Mouse (Mus musculus): ENCODE data around the gene Tmem266.
A peak's percentile ranks its signal among the peaks of the same experiment; 100 is the strongest.

Tmem266 gene

GRCm38 (mm10) chr9:55402276-55402675 is 75.6 kb downstream of the Tmem266 start:
- no peak for DNase-seq (ENCODE audit: low spot score in 2 of 2)

- DNase-seq (ENCODE audit: low spot score in 2 of 2): no peak
These were observed 77.5 kb downstream of the Tmem266 start for GRCm38 (mm10) chr9:55404256-55404655.

DNA sequence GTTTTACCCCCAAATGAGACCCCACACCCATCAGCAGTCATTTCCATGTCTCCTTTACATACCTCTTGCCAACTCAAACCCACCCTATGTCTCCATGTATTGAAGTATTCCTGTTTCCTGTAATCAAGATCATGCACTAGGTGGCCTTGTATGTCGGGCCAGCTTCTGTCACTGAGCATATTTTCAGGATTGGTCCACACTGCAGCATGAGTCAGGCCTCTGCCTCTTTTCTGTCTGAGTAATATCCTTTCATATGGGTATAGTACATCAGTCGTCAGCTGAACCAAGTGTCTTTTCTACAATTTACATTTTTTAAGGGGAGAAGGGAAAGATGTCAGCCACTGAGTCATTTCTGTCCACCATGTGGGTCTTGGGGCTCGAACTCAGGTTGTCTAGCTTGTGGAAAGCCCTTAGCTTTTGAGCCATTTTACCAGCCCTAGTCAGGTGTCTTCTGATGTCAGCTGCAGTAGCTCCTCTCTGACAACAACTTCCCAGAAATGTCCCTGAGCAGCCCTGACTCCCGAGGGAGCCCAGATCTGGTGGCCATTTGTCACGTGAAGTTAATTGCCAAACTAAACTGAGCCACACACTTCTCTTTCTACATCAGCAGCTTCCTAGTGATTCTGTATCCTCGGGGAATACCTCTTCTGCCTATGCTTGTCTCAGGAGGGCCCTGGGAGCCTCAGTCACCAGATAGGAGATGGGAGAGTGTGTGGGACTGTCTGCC is 78.4 kb downstream of the Tmem266 start:
- no peak for DNase-seq (ENCODE audit: low spot score in 2 of 2)

GRCm38 (mm10) chr9:55406773-55407172 is 80.1 kb downstream of the Tmem266 start:
- no peak for DNase-seq (ENCODE audit: low spot score in 2 of 2)

GRCm38 (mm10) chr9:55408851-55409250 is 82.1 kb downstream of the Tmem266 start:
- no peak for DNase-seq (ENCODE audit: low spot score in 2 of 2)

DNA sequence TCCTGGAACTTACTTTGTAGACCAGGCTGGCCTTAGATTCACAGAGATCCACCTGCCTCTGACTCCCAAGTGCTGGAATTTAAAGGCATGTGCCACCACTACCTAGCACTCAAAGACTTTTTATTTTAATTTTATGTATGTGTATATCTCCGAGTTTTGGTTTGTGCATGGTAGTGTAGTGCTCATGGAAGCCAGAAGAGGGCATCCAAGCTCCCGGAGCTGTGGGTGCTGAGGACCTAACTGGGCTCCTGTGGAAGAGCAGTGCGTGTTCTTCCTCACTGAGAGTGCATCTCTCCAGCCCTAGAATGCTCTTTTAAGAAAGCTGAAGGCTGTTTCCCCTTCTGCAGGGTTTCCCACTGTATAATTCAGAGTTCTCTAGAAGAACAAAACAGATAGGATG is 83.1 kb downstream of the Tmem266 start:
- no peak for DNase-seq (ENCODE audit: low spot score in 2 of 2)

GRCm38 (mm10) chr9:55410430-55410829 is 83.7 kb downstream of the Tmem266 start:
- no peak for DNase-seq (ENCODE audit: low spot score in 2 of 2)

DNA sequence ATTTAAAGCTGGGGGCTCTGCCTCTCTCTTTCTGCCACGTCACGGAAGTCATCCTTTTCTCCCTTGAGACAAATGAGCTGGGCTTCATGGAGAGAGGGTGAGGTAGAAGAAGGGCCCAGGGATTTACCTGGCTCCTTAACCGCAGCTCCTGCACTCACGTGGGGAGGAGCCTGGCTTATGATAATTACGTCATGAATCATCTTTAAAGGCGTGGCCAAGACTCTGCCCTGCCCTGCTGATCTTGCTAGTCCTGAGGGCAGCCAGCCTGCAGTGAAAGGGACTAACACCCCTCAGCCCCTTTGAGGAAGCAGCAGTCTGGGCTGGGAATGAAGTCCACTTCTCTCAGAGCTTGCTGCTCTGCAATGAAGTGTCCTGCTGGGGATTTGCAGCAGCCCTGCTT is 84.4 kb downstream of the Tmem266 start:
- DNase-seq (ENCODE audit: low spot score in 2 of 2): no peak

DNA sequence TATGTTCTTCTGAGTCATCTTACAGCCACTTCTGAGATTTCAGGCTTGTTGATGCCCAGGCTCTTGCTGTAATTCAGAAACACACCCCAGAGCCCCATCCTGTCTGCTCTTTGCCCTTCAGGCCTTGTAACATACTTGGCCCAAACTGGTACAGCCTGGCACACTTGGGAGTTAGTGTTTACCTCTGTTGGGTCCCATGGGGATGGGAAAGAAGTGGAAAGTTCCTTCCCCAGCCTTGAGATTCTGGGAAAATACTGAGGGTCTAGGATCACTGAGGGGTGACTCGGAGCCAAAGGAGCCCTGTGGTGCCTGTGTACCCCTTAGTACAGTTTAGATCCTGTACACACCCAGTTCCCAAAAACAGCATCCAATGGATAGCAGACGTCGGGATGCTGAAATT is 95.1 kb downstream of the Tmem266 start:
- no peak for DNase-seq (ENCODE audit: low spot score in 2 of 2)

DNA sequence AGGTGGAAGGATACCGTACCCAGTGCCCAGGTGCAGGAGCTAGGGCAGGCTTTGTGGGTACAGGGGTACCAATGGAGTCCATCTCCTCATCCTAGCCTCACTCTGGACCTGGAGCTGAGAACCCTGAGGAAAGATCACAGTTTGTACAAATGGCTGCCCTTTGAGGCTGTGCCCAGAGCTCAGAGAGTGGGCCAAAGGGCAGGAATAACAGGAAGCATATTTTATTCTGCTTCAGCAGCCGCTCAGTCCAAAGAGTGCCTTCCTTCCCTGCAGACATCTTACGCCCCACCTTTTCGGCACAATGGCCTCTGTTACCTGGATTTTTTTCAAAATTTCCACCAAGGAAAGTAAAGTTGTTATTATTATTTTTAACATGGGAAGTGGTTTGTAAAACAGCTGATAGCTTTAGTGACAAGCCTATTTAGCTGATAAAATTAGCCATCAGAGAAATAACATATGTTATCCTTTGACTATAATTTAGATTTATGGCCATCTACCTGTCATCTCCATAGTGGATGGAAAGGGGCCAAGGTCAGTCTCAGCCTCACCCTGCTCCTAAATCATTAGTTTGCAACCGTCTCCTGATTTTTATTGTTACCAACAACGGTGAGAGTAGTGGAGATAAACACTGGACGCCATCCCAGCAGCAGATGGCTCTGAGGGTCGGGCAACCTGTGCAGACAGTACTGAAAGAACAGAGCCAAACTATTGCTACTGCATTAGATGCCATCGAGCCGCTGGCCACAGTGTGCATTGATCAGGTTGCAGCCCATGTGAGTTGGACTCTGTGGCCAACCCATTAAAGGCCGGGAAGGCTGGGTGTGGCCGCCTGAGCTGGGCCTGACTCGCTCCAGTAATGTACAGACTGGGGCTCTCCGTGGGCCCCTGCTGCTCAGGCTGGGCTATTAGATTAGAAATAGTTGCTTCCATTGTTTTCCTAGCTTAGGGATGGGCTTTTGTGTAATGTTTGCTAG is 97.0 kb downstream of the Tmem266 start:
- DNase-seq (ENCODE audit: low spot score in 2 of 2): no peak

DNA sequence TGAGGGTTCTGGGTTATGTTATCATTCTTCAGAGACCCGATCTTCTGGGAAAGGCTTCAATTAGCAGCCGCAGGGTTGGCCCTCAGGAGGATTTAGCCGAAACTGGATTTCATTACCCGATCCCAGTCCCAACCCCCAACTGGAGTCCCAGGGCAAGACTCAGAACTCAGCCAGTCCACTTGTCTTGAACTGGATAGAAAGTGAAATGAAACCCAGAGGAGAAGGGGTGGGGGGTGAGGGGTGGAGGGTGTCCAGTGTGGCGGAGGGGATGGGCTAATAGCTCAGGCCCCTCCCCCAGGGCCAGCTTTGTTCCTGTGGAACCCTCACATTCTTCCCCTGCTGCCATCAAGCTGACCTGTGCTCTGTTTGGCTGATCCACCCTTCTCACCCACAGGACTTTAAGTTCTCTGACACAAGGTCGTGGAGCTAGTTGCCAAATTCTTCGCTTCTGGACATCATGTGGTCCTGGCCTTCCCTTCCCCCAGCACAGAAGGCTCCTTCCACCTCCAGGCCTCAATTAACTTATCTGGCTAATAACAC is 98.6 kb downstream of the Tmem266 start:
- no peak for DNase-seq (ENCODE audit: low spot score in 2 of 2)

GRCm38 (mm10) chr9:55429242-55429975 is 102.7 kb downstream of the Tmem266 start:
- peak; percentile 59 to 67 for DNase-seq (ENCODE audit: low spot score in 2 of 2)

DNA sequence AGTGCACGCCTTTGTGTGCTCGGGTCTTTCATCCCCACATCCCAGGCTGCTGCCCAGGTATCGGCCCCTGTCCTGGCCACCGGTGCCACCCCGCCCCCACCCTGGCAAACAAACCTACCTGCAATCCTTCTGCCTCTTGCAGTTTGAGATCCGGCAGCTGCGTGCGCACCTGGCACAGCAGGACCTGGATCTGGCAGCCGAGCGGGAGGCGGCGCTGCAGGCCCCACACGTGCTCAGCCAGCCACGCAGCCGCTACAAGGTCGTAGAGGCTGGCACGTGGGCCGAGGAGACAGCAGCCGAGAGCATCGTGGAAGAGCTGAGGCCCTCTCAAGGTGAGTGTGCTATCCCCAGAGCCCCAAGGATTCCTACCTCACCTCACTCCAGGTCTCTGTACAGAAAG is 103.4 kb downstream of the Tmem266 start:
- no peak for DNase-seq (ENCODE audit: low spot score in 2 of 2)

GRCm38 (mm10) chr9:55432306-55433289 is 105.9 kb downstream of the Tmem266 start:
- no peak for DNase-seq (ENCODE audit: low spot score in 2 of 2)

DNA sequence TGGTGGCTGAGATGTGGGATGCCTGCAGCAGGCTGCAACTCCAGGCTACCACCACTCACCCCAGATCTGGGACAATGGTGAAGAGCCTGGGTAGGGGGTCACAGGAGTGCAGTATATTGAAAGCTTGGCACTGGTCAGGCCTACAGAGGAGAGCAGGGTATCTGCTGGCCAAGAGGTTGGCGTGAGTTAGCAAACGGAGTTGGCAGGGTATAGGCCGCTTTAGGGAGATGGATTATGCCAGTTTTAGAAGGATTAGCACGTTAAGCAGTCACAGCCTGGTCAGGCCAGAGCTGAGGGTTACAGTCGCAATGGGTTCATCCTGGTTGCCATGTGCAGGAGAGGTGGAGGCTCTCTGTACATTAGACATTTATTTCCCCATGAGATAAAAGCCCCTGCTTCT is 107.2 kb downstream of the Tmem266 start:
- no peak for DNase-seq (ENCODE audit: low spot score in 2 of 2)

GRCm38 (mm10) chr9:55438433-55438832 is 111.7 kb downstream of the Tmem266 start:
- no peak for DNase-seq (ENCODE audit: low spot score in 2 of 2)

DNA sequence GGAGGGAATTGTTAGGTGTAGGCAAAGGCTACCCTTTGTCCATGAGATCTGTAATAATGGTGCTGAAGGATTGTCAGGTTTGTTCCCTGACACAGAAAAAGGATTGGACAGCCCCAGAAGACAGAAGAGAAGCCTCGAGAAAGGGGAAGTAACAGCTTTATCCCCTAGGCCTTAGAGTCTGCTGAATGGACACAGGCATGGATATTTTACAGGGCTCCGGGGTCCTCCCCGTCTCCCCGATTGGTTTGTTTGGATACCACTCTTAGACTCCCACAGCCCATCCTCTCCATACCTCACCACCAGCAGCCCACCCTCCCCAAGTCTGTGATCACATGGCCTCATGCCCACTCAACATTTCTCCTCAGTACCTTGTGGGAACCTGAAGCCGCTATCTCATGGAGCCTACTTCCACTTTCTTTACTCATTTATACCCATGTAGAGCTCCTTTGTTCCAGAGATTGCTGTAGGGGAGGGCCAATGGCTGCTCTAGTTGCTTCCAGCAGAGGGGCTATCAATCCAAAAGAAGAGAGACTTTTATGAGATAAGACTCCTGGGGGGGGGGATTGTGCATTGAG is 112.6 kb downstream of the Tmem266 start:
- no peak for DNase-seq (ENCODE audit: low spot score in 2 of 2)

DNA sequence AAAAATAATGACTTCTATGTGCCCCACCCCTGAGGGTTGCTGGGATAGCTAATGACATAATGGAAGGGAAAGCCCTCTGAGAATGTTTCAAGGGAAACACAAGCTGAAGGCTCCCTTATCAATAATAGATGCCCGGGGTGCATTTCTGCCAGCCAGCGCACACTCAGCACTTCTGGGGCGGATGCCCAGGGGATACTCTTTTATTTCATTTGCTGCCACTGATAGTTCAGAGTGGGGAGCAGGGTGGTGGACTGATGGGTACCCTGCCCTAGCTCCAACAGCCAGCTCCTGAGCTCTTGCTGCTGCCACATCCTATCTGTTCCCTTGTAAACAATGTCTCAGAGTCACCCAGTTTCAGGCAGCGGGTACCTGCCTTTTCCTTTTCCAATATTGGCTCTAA is 120.8 kb downstream of the Tmem266 start:
- no peak for DNase-seq (ENCODE audit: low spot score in 2 of 2)

DNA sequence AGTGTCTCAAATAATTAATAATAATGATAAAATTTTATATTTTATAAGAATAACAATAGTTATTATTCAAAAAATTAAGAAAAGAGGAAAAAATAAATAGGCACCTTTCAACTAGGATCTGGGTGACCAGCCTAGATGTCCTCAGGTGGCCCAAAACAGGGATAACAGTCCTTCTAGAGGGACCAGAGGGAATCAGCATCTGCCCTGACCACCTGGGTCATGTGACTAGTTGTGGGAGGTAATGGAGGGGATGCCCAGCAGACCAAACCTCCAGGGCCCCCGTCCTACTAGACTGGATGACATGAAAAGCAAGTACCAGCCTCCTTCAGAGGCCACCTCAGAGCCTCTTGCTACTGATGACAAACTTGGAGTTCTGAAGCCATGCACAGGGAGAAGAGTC is 122.4 kb downstream of the Tmem266 start:
- no peak for DNase-seq (ENCODE audit: low spot score in 2 of 2)

- no peak for DNase-seq (ENCODE audit: low spot score in 2 of 2)
These were observed 123.3 kb downstream of the Tmem266 start for GRCm38 (mm10) chr9:55450035-55450434.

Data from natural killer cell, adult 2 months (primary cell).